Mouse (Mus musculus) heart, postnatal 4 days (tissue): ENCODE results near the gene Kcnt2. TPM values are rescaled to one million over a fixed set of nuclear protein-coding genes. Genes with fewer than 3 reads are reported as not detected.

Experiments used
- DNase-seq: peaks from one replicate; pipeline ENCODE4 v3.0.0; 2021
- total RNA-seq, 2 experiments: library from RNA; stranded (reverse); gene quantifications; 2 replicates each; pipeline ENCODE4 v1.2.3; 2021

The Kcnt2 gene
- 1 to 10 TPM; 1.5 to 1.9 TPM for total RNA-seq

DNA sequence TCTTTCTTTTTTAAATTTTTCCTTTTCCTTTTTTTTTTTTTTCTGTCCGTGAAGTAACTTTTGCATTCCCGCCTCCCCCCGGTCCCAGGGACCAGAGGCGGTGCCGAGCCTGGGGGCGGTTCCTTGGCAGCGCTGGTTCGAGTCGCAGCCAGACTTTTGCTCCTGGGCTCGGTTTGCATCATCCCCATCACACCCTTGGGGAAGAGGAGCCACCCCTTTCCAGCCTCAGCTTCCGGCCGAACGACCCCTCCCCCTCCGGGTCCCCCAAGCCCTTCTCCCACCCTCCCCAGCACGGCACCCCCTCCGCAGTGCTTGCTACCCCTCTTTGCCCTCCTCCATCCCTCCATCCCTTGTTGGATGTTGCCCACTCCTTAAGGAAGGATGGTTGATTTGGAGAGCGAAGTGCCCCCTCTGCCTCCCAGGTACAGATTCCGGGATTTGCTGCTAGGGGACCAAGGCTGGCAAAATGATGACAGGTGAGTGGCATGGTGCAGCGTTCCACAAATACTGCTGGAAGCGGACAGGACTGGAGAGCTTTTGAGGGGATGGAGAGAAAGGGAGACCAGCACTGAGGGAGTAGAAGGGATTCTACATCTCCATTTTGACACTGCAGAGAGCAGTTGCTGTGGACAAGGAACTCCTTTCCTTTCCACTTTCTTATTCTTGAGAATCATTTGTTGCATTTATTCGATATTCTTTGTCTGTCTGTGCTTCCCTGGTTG is at the start of gene Kcnt2:
Gene Kcnt2 (plus strand): TSS at position 283 of the 722 bp plus-strand sequence.
- peak; percentile 61 for DNase-seq

DNA sequence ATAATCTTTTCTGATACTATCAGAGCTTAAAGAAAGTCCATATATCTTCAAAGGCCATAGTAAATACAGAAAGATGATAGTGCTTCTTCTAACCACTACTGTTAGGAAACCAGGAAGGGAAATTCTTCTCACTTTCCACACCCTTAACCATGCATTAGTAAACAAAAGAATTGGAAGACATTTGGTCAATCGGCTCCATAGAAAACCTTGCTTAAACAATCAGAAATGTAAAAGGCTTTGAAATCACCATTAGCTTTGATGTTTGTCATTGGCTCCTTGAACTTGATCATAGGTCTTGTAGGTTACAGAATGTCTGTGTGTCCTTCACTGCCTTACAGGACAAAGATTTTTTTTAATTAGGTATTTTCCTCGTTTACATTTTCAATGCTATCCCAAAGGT is 40.6 kb upstream of the Kcnt2 start:
- no peak for DNase-seq

DNA sequence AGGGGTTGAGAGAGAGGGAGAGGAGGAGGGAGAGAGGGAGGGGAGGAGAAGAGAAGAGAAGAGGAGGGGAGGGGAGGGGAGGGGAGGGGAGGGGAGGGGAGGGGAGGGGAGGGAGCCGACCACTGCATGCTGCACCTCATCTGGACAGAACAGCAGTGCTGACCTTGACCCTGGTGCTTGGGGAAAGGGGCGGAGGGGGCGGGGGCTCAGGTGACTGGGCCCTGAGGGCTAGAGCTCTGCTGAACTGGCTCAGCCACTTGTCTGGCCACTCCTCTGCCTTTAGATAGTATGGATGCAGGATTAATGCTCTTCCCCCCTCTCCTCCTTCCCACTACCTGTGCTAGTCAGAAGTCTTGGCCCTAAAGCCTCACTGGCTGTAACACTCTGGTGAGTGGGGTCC is 20.7 kb upstream of the Kcnt2 start:
- DNase-seq: no peak

DNA sequence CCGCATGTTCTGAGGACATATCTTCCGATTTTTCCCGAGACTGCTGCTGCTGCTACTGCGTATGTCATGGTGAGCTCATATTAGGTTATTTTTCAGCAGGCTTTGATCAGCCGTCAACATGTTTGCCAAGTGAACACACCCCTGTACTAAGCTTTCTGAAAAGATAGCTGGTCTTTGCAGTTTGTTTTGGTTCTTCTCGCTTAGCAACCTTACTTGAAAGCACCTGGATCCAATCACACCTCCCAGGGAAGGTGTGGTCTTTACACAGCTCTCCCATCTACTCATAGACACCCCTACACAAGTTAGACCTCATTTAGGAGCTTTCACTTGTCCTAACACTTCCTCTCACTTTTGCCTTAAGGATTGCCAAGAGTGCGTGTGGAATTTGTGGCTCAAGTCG is 19.3 kb upstream of the Kcnt2 start:
- no peak for DNase-seq

DNA sequence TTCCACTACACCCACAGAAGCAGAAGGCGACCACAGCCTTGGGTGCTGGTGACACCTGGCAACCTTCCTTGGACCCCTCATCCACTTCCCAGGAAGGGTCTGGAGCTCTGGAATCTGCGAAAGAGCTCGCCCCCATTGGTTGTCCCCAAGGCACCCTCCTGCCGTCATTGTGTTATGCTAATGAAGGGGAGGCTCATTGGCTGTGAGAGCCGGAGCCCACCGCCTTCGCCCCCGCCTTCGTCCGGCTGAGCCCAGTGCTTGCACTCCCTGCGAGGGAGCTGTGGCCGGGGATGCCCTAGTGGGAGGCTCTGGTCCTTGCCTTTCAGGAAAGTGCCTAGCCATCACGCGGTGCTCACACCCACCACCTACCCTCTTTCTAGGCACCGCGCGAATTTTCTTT is 493 bp upstream of the Kcnt2 start:
- peak; percentile 76 for DNase-seq

DNA sequence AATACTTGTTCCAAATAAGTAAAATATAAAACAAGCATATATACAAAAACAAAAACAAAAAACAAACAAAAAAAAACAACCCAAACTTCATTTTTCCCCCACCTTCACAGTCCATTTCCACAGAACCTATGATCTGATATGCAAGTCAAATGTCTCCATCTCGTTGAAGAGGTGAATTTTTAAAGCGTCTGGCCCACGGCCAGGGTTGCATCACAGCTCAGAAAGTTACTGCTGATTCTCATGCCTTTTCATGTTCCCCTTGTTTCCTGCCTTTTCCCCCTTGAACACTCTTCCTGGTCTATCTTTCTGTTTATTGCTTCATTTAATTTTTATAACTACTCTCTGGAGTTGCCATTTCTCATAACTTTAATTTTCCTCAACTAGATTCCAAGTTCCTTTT is 18.7 kb downstream of the Kcnt2 start:
- no peak for DNase-seq

DNA sequence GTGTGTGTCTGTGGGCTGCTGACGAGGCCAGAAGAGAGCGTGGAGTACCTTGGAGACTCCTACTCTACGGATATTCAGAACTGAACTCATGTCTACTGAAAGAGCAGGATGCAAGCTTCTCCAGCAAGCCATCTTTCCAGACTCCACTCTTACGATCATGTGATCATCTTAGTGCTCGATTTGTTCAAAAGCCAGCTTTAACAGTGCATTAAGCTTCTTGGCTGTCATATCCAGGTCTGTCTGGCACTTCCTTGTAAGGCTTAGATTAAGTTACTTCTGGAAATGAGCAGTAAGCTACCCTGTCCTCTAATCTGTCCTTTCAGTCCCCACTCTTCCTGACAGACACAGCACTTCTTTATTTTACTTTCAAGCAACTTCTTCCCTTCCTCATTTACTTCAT is 20.1 kb downstream of the Kcnt2 start:
- no peak for DNase-seq

DNA sequence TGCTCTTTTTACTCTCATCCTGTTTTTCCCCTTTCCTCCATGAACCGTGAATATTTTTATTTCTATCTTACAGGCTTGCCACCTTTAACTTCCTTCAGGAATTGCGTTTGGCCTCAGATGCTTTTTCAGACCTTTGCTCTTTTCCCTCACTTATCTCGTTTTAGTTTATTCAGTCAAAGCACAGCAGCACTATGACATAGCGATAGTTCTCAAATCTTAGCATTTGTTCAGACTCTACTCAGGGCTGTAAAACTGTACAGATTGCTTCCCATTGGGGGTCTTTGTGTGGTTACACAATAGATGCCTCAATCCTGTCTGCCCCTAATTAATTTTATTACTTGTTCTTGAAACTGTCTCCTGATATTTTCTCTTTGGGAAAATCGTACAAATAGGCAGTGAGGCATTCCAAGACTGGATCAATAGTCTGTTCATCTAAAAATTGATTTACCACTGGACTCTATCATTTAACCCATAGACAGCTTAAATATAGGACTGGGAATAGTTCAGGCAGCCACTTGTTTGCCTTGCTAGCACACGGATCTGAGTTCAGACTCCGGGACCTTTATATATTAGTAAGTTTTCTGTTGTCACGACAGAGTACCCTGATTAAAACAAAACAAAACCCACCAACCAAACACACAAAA is 20.8 kb downstream of the Kcnt2 start:
- DNase-seq: no peak

DNA sequence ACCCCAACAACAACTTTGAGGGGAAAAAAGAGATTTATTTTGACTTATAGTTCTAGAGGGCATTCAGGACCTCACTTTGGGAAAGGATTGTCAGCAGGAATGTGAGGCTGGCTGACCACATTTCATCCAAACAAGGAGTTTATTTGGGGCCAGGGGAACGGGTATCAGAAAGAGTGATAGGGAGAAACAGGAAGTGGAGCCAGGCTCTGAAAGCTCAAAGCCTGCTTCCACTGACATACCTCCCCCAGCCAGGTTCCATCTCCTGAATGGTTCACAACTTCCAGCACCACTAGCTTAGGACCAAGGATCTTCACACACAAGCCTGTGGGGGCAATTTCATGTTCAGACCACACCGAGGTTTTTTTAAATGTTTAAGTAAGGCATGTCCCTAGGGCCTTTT is 21.3 kb downstream of the Kcnt2 start:
- no peak for DNase-seq

DNA sequence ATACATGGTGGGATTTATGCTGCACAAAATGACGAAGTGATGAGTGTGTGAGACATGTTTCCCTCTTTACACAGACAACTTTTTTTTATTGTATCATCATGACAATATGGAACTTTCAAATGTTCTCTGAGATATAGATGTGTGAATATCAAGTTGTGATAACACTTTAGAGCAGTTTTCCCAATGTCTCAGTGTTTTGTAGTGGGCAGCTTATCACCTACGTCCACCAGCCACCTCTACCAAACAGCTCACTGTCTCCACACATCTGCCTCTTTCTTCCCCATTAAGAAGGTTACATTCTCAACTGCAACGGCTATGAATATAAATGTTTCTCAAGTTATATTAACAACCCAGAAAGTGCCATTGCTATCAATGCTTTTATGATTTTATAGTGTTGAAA is 27.7 kb downstream of the Kcnt2 start:
- no peak for DNase-seq

DNA sequence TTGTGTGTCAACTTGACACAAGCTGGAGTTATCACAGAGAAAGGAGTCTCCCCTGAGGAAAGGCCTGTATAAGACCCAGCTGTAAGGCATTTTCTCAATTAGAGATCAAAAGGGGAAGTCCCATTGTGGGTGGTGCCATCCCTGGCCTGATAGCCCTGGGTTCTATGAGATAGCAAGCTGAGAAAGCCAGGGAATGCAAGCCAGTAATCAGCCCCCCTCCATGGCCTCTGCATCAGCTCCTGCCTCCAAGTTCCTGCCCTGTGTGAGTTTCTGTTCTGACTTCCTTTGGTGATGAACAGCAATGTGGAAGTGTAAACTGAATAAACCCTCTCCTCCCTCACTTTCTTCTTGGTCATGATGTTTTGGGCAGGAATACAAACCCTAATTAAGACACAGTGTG is 29.9 kb downstream of the Kcnt2 start:
- no peak for DNase-seq

DNA sequence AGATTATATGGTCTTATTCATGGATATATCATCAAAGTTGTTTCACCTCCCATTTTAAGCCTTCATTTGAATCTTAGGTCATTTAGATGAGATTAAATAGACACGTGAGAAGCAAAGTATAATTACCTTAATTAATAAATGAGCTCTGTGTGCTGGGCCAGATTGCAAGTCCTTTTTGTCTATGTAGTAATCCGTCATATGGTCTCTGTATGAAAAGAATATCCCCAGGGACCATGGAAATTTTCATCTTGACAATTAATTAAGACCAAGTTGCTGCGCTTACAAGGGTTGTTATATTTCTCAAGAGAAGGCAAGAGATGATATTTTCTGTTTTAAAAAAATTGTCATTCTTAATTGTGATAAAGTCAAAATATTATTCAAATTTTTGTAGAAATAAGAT is 47.2 kb downstream of the Kcnt2 start:
- DNase-seq: no peak

DNA sequence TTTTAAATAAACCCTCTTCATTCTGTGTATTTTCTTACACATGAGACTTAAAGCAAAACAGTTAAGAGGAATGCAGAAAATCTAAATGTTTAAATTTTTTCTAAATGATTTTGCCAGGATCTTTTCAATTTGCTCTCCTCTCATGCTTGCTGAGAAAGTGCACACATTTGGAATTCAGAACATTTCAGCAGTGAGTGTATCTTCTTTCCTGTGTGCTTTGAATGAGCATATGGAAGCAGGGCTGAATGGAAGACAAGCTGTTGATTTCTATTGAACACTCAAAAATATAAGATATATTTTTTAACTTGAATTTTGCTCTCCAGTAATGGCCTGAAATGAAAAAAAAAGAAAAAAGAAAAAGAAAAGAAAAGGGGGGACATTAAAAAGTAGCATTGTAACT is 49.5 kb downstream of the Kcnt2 start:
- DNase-seq: no peak

DNA sequence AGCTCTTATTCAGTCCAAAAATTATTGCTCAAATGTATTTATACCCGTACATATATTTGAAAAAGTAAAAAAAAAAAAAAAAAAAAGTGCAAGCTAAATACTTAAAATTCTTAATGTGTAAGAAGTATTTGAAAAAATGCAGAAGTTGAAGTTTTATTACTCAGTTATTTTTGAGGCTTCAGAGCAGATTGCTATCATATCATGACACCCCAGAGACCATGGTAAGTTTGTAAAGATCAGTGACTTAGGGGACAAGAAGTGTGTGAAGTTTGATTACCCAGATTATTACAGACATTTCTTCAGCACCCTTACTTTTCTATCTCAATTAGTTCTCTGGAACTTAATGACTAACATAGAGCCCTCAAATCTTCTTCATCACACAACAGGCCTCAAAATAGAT is 58.3 kb downstream of the Kcnt2 start:
- DNase-seq: no peak

DNA sequence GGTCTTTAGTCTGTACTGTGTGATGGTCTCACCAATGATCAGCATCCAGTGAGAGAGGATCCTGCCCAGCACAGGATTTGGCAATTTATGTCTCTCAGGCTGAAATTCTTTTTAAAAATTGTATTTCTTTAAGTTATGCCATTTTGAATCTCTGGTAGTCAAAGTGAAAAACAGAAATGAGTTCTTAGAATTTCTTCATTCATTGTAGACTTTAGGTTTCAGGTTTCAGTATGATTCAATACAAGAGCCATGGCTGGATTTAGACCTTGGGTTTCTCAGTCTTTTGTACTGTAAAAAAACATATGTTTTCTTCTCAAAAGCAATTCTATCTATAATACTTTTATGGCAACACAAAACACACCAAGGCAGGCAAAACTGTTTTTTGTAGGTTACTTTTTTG is 59.4 kb downstream of the Kcnt2 start:
- no peak for DNase-seq

DNA sequence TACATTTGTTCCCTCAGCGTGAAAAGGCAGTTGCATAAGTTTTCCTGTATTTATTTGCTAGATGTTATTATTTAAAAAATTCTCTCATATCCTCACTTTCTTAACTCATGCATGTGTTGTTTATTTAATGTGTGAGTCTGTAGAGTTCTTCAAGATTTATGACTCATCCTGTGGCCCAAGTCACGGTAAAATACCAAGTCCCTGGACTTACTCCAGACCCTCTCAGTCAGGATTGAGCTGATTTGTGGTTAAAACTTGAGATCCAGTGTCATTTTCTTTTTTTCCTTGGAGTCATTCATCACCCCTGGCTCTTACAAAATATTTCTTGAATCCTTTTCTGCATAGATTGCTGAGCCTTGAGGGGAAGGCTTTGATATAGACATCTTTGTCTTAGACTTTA is 60.4 kb downstream of the Kcnt2 start:
- DNase-seq: no peak

DNA sequence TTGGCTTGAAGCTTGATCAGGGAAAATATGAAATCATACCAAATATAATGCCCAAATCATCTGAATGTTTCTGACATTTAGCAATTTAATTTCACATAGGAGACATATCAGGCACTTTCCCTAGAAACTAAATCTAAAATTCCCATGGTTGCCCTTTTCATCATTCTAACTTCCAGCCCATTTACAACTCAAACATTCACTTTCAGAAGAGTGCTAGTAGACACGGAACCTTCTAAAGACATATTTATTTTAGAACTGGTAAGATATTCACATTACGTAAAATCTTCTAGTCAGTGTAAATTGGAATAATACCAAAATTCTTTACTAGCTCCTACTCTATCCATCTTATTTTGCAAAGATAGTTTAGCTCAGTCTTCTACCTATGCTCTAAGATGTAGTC is 64.8 kb downstream of the Kcnt2 start:
- DNase-seq: no peak

DNA sequence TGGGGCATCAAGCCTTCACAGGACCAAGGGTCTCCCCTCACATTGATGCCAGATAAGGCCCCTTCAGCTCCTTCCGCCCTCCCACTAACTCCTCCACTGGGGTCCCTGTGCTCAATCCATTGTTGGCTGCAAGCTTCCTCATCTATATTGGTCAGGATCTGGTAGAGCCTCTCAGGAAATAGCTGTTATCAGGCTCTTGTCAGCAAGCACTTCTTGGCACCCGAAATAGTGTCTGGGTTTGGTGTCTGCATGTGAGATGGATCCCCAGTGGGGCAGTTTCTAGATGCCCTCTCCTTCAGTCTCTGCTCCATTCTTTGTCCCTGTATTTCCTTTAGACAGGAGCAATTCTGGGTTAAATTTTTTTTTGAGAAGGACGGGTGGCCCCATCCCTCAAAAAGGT is 79.1 kb downstream of the Kcnt2 start:
- DNase-seq: no peak

DNA sequence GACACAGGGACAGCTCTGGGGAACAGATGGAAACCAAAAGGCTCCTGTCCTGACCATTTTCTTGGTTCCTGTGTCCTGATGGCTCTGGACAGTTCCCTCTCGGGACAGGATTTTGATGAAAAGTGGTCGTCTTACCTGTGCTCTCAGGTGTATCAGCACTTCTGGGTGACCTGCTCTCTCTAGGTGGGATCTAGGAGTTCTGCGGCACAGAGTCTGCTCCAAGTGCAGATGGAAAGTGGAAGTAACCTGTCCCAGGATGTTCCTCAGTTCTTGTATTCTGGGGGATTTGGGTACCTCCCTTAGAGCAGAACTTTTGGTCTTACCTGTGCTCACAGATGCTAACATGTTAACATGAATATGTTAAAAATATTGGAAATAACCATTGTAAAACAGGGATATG is 80.8 kb downstream of the Kcnt2 start:
- no peak for DNase-seq

DNA sequence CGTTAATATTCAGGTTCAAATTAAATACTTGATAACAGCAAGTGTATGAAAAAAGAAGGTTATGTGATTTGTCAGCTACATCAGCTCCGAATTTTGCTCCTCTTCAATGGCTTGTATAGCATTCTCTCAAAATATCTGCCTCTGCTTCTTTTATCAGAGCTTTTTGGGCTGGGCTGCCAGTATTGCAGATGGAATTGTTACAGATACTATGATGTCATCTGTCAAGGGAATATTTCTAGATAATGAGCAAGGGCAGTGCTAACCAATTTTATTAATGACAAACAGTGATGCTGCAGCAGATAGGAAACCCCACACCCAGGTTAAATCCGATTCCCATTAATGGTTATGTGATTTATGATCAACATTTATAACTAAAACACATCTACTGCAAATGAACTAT is 87.7 kb downstream of the Kcnt2 start:
- DNase-seq: no peak

DNA sequence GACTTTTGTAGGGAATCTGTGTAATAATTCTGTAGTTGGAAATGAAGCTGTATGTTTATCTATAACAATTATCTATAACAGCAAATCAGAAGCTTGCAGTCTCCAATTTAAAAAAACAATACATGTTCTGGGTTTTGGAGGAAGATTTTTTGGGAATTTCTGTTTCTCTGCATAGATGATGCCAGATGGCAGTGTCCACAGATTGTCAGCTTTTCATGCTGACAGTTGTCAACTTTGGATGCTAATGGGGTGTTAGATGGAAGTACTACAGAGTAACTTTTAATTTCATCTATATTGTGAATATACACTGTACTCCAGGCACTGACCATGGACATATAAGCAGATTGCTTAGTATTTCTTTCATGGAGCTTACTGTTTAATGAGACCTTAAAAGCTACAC is 92.5 kb downstream of the Kcnt2 start:
- DNase-seq: no peak

DNA sequence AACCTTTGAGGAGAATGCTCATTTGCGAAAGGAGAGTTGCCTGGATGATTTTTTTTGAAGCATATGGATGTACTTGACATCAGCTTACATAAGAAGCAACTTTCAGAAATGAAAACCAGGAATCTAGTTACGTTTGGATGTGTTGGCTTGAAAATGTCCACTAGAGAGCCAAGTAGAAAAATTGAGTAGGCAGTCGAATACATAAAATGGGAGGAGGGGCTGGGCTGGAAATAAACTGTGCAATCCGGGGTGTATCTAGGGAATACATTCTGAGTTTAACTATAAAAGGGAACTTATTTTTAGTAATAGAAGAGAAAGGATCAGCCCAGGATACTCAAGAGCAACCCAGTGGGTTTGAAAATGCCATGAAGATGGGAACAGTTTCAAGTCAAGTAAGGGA is 93.4 kb downstream of the Kcnt2 start:
- no peak for DNase-seq

DNA sequence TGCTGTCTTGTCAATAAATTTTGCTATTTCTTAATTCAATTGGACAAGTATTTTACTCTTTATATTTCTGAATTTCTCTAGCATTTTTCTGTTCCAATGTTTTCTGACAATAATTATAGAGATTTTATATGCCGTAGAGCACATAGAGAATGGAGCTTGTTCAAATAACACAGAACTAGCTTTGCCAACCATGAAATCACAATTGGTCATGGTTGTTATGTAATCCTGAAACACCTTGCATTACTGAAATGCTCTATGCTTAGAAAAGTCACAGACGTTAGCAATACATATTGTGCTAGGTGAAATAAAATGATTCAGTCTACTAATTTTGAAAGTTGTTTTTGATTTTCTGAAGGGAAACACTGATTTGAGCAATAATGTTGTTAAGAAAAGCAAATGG is 118.8 kb downstream of the Kcnt2 start:
- DNase-seq: no peak

DNA sequence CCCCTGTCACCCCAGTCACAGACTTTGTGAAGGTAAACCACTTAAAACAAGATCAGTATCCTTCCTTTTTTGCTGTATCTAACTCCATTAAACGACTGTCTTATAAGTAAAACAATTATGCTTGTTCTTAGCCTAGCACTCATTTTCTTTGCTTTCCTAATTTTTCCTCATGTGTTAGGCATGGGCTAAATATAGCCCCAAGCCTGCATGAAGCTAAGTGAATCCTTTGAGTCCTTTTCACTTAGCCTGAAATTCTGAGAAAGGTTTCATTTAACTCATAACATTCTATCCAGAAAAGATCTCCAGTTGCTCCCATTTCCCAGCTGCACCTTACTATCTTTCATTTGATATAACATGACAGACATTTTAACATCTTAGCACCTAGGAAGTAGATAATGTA is 127.6 kb downstream of the Kcnt2 start:
- DNase-seq: no peak

DNA sequence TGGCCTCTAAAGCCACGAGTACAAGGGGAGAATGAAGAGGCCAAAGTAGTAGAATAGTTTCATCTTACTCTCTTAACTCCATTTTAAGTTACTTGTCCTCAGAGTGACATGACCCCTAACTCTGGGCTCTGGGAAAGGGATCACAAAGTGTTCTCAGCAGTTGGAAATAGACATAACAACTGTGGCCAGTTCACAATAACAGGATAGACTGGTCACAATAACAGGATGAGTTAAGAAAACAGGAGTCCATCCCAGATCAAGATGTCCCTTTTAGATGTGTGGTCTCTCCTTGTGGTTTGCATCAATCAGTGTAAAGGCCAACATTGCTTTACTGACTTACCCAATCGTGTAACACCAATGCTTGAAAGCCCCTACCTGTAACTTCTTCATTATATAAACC is 132.8 kb downstream of the Kcnt2 start:
- DNase-seq: no peak
